Mouse (Mus musculus): ENCODE measurements around the gene Itk.

GRCm38 (mm10) chr11:46304864-46305710 lies 84.2 kb downstream of the Itk start:
- TF ChIP-seq CTCF (IDR thresholded peaks at IDR 0.05; ENCODE audit: low read depth, low read length) = no peak
- TF ChIP-seq POLR2A (IDR thresholded peaks at IDR 0.05; ENCODE audit: borderline replicate concordance, low read depth, low read length) = no peak

Data from bone marrow macrophage, adult 2 months (primary cell).